Mouse (Mus musculus): ENCODE results near the gene Clcn1.
A peak's percentile ranks its signal among the peaks of the same experiment; 100 is the strongest.

GRCm38 (mm10) chr6:42350021-42350967 lies 63.8 kb downstream of the Clcn1 start:
- TF ChIP-seq CTCF (IDR thresholded peaks at IDR 0.05 in 2 of 3, conservative IDR thresholded peaks at IDR 0.05 in 1 of 3; ENCODE audit: control insufficient read depth in 1 of 3, insufficient read depth in 1 of 3, low read depth in 2 of 3, low read length in 3 of 3, poor library complexity in 1 of 3, severe bottlenecking in 1 of 3) = no peak
- TF ChIP-seq ZC3H11A (IDR thresholded peaks at IDR 0.05; ENCODE audit: low read depth, low read length) = no peak
- TF ChIP-seq POLR2A (IDR thresholded peaks at IDR 0.05; ENCODE audit: control insufficient read depth in 1 of 2, insufficient read depth in 1 of 2, low read depth in 1 of 2, low read length in 2 of 2, poor library complexity in 1 of 2) = peak in 1 of 2 experiments; percentile 29; a peak in 2 of 4 replicates
- no peak for TF ChIP-seq RAD21 (IDR thresholded peaks at IDR 0.05; ENCODE audit: low read depth, low read length)
- TF ChIP-seq ZKSCAN1 (IDR thresholded peaks at IDR 0.05; ENCODE audit: low read depth, low read length) = no peak
- TF ChIP-seq EP300 (IDR thresholded peaks at IDR 0.05; ENCODE audit: low read depth in 1 of 2, low read length in 2 of 2) = no peak; a peak in 1 of 4 replicates

Measured in MEL (cell line).